8 mouse cellular contexts compared by ENCODE assay signal in the genomic region with DNA sequence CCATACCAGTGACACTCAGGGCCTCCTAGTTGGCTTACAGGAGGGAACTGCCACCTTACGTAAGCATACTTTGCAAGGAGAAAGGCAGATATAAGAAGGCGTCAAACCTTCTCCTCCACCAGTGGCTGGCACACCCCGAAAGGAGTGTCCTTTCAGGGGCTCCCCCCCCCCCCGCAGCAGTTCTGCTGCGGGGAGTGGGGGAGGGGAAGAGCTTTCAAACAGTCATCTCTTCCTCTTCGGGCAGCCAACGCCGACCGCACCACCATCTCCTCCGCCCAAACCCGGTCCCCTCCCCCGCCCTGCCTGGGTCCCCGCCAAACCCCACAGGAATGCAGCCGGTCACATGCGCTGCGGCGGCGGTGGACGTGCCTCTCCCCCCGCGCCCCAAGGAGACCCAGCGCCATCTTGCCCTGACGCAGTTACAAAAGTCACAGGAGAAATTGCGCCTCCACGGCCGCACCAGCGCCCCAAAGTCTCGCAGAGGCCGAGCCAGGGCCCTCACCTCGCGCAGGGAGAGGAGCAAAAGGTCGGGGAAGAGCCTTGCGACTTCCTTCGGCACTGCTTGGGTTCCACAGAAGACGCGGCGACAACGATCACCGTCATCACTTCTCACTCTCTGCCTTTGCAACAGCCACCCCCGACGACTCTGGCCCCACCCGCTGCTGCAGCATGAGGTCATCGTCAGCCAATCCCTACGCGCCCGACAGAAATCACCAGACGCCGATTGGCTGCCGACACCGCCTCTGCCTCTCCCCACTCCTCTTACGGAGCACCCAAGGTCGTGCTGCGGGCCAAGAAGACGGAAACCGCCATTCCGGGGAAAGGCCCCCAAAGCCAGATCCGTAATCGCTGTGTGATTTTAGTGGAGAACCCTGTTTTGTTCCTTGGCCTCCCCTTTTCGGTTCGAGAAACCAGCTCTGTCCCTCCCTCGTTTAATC. TPM values are rescaled to one million over a fixed set of nuclear protein-coding genes. Genes with fewer than 3 reads are reported as not detected.
DNase-seq lines count a peak whose midpoint lies in the region; ATAC-seq and TF ChIP-seq lines count a peak whose summit lies in the region.

No protein-coding gene starts in this region.

- CTCF ChIA-PET in Patski (lab: Charles Lee) = interaction anchor here (1.3 to 1.5 kb wide), 3 partner anchors 13 to 18 kb away, joined by 3 to 10 read pairs (median 7); no protein-coding TSS in a partner anchor

- no peak for TF ChIP-seq CTCF in Patski (IDR thresholded peaks at IDR 0.05)

- H3K4me1 ChIP-seq in hindbrain, embryonic 11.5 days (replicated peaks; ENCODE audit: control insufficient read depth, insufficient read depth, low read length) = peaks cover 3% of the 10 kb centered on the region

- no peaks in the 10 kb centered on the region for H3K27me3 ChIP-seq in Patski
- H3K27me3 ChIP-seq in hindbrain, embryonic 11.5 days (ENCODE audit: control insufficient read depth, insufficient read depth, low read length) = no peaks in the 10 kb centered on the region

- ATAC-seq in Patski = peak; percentile 86
- peak; percentile 94 for ATAC-seq in hindbrain, embryonic 11.5 days (ENCODE audit: low FRiP score)

- H3K9me3 ChIP-seq in hindbrain, embryonic 11.5 days (ENCODE audit: control insufficient read depth, low read length) = no peaks in the 10 kb centered on the region

- H3K4me2 ChIP-seq in hindbrain, embryonic 11.5 days (replicated peaks; ENCODE audit: low read depth, low read length) = peak overlapping the region; percentile 66

- no peaks in the 10 kb centered on the region for H3K36me3 ChIP-seq in hindbrain, embryonic 11.5 days (ENCODE audit: control insufficient read depth, insufficient read depth, low read length)

- POLR2A ChIA-PET in Patski (lab: Charles Lee) = interaction anchor here (0.5 to 7.1 kb wide), 7 partner anchors 8 to 244 kb away, joined by 3 to 68 read pairs (median 5); no protein-coding TSS in a partner anchor

- WGBS in hindbrain, embryonic 11.5 days = under 1% methylated on average over 53 of the region's 61 CpGs

- peak overlapping the region; percentile 100 for H3K27ac ChIP-seq in hindbrain, embryonic 11.5 days (ENCODE audit: low read depth, low read length)

- peak overlapping the region; percentile 99 for H3K4me3 ChIP-seq in hindbrain, embryonic 11.5 days (ENCODE audit: low read depth, low read length)

- peak; percentile 96 for DNase-seq in Patski (ENCODE audit: low read depth, low spot score)
- DNase-seq in cerebellum, postnatal 10 days = peak; percentile 100
- peak; percentile 98 to 99 for DNase-seq in frontal cortex, adult 2 months (ENCODE audit: extremely low spot score in 1 of 2, low spot score in 1 of 2)
- DNase-seq in hindbrain, embryonic 11.5 days (ENCODE audit: low spot score) = peak; percentile 93
- peak; percentile 99 for DNase-seq in layer of hippocampus, postnatal 14 days (ENCODE audit: low spot score in 2 of 2)
- DNase-seq in lung, postnatal 10 days = peak; percentile 100
- peak; percentile 96 for DNase-seq in ovary, postnatal 14 days (ENCODE audit: low spot score)
- DNase-seq in thymus, postnatal 10 days (ENCODE audit: low spot score in 2 of 2) = peak; percentile 96 to 98

- H3K9ac ChIP-seq in hindbrain, embryonic 11.5 days (ENCODE audit: low read depth, low read length) = peak overlapping the region; percentile 99

- in situ Hi-C loops in Patski (cut with MboI; ENCODE audit: low pct_unique_long_range_greater_than_20kb) = loop anchor here (25.0 kb wide), 2 partner anchors 1004 to 1946 kb away; a partner anchor contains a TSS

RNA-seq across cellular contexts. Expression of a gene that starts 1.3 kb away (rescaled TPM):
- polyA plus RNA-seq in Patski (2021) = 56.3 TPM
- 49.7 and 51.7 TPM in 2 replicates for polyA plus RNA-seq in frontal cortex, adult 2 months (2012; rRNA removed)
- 121 and 122 TPM in 2 replicates for polyA plus RNA-seq in hindbrain, embryonic 11.5 days (2014; fragmentation: Nextera tagmentation; extraction: Ambion mirVana)
- total RNA-seq in layer of hippocampus, postnatal 14 days (2021) = 10 to 100 TPM; 93.2 to 96.7 TPM

Comparison
In these comparisons a context has a peak if more than half of its experiments do, and no peak if none do; other contexts are left out.
1. Peak in every context shown above with its lines: DNase-seq, ATAC-seq, H3K4me3 ChIP-seq and H3K27ac ChIP-seq.